Mouse (Mus musculus) megakaryocyte, embryonic 14.5 days (primary cell): ENCODE measurements around the gene Sdhaf3. TPM values are rescaled to one million over a fixed set of nuclear protein-coding genes. Genes with fewer than 3 reads are reported as not detected.
"Not testable (repeated sequence)": the region's sequence is repeated elsewhere in the genome, so short reads cannot be mapped to it uniquely, and the experiment has no call there.

Source experiments
- H3K27me3 ChIP-seq: replicated peaks from 2 replicates; pipeline ENCODE3; 2012; ENCODE audit warnings: inconsistent platforms
- H3K36me3 ChIP-seq: replicated peaks from 2 replicates; pipeline ENCODE3; 2012; ENCODE audit warnings: low read length, inconsistent platforms, mixed read lengths
- H3K4me1 ChIP-seq: 2 replicates; pipeline ENCODE4 v1.6.1; 2012; ENCODE audit warnings: inconsistent platforms
- H3K4me3 ChIP-seq: replicated peaks from 2 replicates; pipeline ENCODE3; 2012; ENCODE audit warnings: moderate library complexity, mild to moderate bottlenecking, inconsistent platforms
- H3K9me3 ChIP-seq: 2 replicates; pipeline ENCODE4 v1.6.1; 2012; ENCODE audit warnings: inconsistent platforms
- FLI1 ChIP-seq: IDR thresholded peaks from 2 replicates; pipeline ENCODE4 v1.6.1; 2012; ENCODE audit warnings: low read length, inconsistent platforms, mixed read lengths
- GATA1 ChIP-seq: IDR thresholded peaks from 3 replicates; pipeline ENCODE4 v1.6.1; 2012; ENCODE audit warnings: mixed read lengths, low read length, inconsistent platforms, borderline replicate concordance
- polyA plus RNA-seq: library from polyadenylated mRNA; stranded (reverse); fragments of >175 nt; gene quantifications from 2 replicates; pipeline ENCODE4 v1.2.3, GENCODE M21; 2012; ENCODE audit warnings: low replicate concordance; ENCODE audit not compliant: insufficient read depth

Gene Sdhaf3
- polyA plus RNA-seq, 1 experiment, result 0.54 TPM

- Histone ChIP-seq H3K27me3 (peaks cover 5% of the 10 kb centered on the region), H3K4me3 (no peak overlapping the region), H3K9me3 (peaks cover 6% of the 10 kb centered on the region), H3K4me1 (peaks cover 4% of the 10 kb centered on the region; the same call in 1 of the 2 replicates), H3K36me3 (no peaks in the 10 kb centered on the region)
- TF ChIP-seq GATA1 (no peak), FLI1 (no peak)
Measured at GRCm38 (mm10) chr6:6947650-6948049, 8.2 kb upstream of the Sdhaf3 start.

GRCm38 (mm10) chr6:6955395-6955763 lies 425 bp upstream of the Sdhaf3 start:
- H3K4me1 ChIP-seq, result peaks cover 7% of the 10 kb centered on the region
- peak overlapping the region; percentile 96 for H3K4me3 ChIP-seq
- no peak for TF ChIP-seq FLI1
- no peak for TF ChIP-seq GATA1
- peaks cover 5% of the 10 kb centered on the region for H3K27me3 ChIP-seq
- no peaks in the 10 kb centered on the region for H3K36me3 ChIP-seq
- peaks cover 3% of the 10 kb centered on the region; the same call in 1 of the 2 replicates for H3K9me3 ChIP-seq

- H3K4me3 ChIP-seq, H3K4me1 ChIP-seq, H3K27me3 ChIP-seq, H3K9me3 ChIP-seq, H3K36me3 ChIP-seq: not testable (repeated sequence)
Measured at GRCm38 (mm10) chr6:6959234-6959633, 3.4 kb downstream of the Sdhaf3 start.

- Histone ChIP-seq H3K4me3 (no peak overlapping the region), H3K9me3 (no peaks in the 10 kb centered on the region), H3K27me3 (no peaks in the 10 kb centered on the region), H3K4me1 (no peaks in the 10 kb centered on the region), H3K36me3 (no peaks in the 10 kb centered on the region)
- TF ChIP-seq GATA1 (no peak), FLI1 (no peak)
Measured at GRCm38 (mm10) chr6:6997226-6997946, 41.6 kb downstream of the Sdhaf3 start.

GRCm38 (mm10) chr6:6997956-6998355 lies 42.2 kb downstream of the Sdhaf3 start:
- H3K36me3 ChIP-seq, result no peaks in the 10 kb centered on the region
- no peaks in the 10 kb centered on the region for H3K4me1 ChIP-seq
- no peak overlapping the region for H3K4me3 ChIP-seq
- H3K9me3 ChIP-seq, result no peaks in the 10 kb centered on the region
- no peaks in the 10 kb centered on the region for H3K27me3 ChIP-seq
- TF ChIP-seq GATA1 (no peak), FLI1 (no peak)

GRCm38 (mm10) chr6:6999015-6999414 lies 43.2 kb downstream of the Sdhaf3 start:
- no peaks in the 10 kb centered on the region for H3K4me1 ChIP-seq
- H3K4me3 ChIP-seq, result no peak overlapping the region
- no peaks in the 10 kb centered on the region for H3K27me3 ChIP-seq
- no peaks in the 10 kb centered on the region for H3K9me3 ChIP-seq
- H3K36me3 ChIP-seq, result no peaks in the 10 kb centered on the region
- TF ChIP-seq GATA1, result no peak
- TF ChIP-seq FLI1, result no peak

- no peaks in the 10 kb centered on the region for H3K4me1 ChIP-seq
- H3K36me3 ChIP-seq, result no peaks in the 10 kb centered on the region
- H3K4me3 ChIP-seq, result no peak overlapping the region
- peaks cover 4% of the 10 kb centered on the region; the same call in 1 of the 2 replicates for H3K9me3 ChIP-seq
- no peaks in the 10 kb centered on the region for H3K27me3 ChIP-seq
- TF ChIP-seq FLI1, result no peak
- no peak for TF ChIP-seq GATA1
Measured at GRCm38 (mm10) chr6:7003085-7003484, 47.3 kb downstream of the Sdhaf3 start.

- no peaks in the 10 kb centered on the region for H3K4me1 ChIP-seq
- H3K4me3 ChIP-seq, result no peak overlapping the region
- peaks cover 4% of the 10 kb centered on the region; the same call in 1 of the 2 replicates for H3K9me3 ChIP-seq
- no peaks in the 10 kb centered on the region for H3K27me3 ChIP-seq
- H3K36me3 ChIP-seq, result no peaks in the 10 kb centered on the region
- TF ChIP-seq GATA1, result no peak
- no peak for TF ChIP-seq FLI1
Measured at GRCm38 (mm10) chr6:7004005-7004404, 48.2 kb downstream of the Sdhaf3 start.

- Histone ChIP-seq H3K27me3 (no peaks in the 10 kb centered on the region), H3K4me1 (no peaks in the 10 kb centered on the region), H3K9me3 (no peaks in the 10 kb centered on the region), H3K36me3 (peaks cover 15% of the 10 kb centered on the region), H3K4me3 (no peak overlapping the region)
- no peak for TF ChIP-seq FLI1
- TF ChIP-seq GATA1, result no peak
Measured at GRCm38 (mm10) chr6:7038087-7038486, 82.3 kb downstream of the Sdhaf3 start.

GRCm38 (mm10) chr6:7038835-7039234 lies 83.0 kb downstream of the Sdhaf3 start:
- H3K4me3 ChIP-seq, result no peak overlapping the region
- no peaks in the 10 kb centered on the region for H3K9me3 ChIP-seq
- H3K36me3 ChIP-seq, result peaks cover 15% of the 10 kb centered on the region
- H3K4me1 ChIP-seq, result no peaks in the 10 kb centered on the region
- no peaks in the 10 kb centered on the region for H3K27me3 ChIP-seq
- no peak for TF ChIP-seq FLI1
- no peak for TF ChIP-seq GATA1

GRCm38 (mm10) chr6:7041912-7042311 lies 86.1 kb downstream of the Sdhaf3 start:
- Histone ChIP-seq H3K4me1 (no peaks in the 10 kb centered on the region), H3K36me3 (peaks cover 15% of the 10 kb centered on the region), H3K27me3 (no peaks in the 10 kb centered on the region), H3K9me3 (no peaks in the 10 kb centered on the region), H3K4me3 (no peak overlapping the region)
- no peak for TF ChIP-seq FLI1
- no peak for TF ChIP-seq GATA1
